Mouse (Mus musculus) urinary bladder, postnatal 4 days (tissue): ENCODE measurements at regions not wholly inside any gene's neighbourhood (a gene's known extent, or its start where the extent isn't known, plus 50 kb on each side); places are given as distances from the start of the nearest gene placed in this dataset.
"Not testable (repeated sequence)": the region's sequence is repeated elsewhere in the genome, so short reads cannot be mapped to it uniquely, and the experiment has no call there.

Experiments
- DNase-seq, 2 experiments: peaks; one replicate each; pipeline ENCODE4 v3.0.0; 2021 to 2022; ENCODE audit warnings: low spot score in 2 of 2

DNA sequence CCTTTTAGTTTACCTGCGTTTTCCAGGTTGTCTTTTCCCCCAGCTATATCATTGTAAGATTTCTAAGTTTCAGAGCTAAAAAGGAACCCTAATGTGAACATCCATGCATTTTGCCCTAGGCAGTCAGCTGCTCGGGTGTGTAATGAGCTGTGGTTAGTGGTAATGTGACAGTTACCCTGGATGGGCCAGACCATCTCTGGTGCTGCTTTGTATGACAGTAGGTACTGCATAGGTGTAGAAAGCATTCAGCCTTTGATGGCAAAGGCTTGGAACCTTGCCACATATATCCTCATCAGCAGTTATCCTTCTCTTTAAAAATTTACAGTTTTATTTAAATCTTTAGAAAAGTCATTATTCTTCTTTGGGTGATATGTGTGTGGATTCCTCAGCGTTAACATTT lies 222.5 kb downstream of the Dact1 start:
- DNase-seq, result no peak

DNA sequence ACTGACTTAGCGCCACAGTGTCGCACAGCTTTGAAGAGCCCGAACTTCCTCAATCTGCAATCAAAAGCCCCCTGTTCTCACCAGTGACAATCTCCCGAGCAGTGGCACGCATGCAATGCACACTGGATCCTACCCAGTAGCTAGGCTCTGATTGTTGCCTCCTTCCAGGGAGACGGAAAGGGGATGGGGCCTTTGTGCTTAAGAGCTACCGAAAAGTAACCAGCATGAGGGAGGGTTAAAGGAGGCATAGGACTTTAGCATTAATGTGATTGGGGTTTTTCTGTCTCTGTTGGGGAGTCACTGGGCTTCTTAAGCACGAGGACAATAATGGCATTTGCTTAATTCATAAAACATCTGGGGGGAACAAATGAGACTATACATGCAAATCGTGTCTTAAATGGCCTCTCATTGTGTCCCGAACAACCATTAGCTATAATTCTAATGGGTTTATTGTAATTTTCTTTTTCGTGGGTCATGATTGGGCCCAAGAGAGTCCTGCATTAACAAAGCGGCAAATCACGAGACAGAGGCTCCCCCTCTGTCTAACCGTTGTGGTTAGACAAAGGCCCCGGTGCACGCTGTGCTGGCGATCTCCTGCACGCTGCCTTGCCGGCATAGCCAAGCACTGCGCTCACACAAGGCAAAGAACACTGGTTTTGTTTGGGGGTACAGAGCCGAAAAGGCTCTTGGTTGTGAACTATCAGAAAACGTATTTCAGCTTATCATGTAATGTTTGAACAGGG lies 223.2 kb downstream of the Dact1 start:
- no peak for DNase-seq

DNA sequence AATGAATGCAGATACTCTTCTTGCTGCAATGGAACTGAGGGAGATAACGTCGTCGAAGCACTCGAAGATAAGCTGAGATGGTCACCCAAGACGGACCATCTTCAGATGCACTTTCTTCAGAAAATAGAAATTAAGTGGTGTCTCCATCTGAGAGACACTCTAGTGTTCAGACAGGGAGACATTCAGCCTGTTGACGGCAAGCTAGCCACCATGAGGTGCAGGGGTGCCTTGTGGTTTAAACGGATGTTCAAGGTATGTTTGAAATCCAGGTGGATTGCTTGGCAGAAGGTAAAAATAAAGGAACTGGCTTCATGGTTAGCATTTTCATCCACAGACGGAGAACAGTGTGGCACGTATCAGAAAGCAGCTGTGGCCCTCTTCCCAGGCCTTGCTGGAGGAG lies 224.0 kb downstream of the Dact1 start:
- no peak for DNase-seq

DNA sequence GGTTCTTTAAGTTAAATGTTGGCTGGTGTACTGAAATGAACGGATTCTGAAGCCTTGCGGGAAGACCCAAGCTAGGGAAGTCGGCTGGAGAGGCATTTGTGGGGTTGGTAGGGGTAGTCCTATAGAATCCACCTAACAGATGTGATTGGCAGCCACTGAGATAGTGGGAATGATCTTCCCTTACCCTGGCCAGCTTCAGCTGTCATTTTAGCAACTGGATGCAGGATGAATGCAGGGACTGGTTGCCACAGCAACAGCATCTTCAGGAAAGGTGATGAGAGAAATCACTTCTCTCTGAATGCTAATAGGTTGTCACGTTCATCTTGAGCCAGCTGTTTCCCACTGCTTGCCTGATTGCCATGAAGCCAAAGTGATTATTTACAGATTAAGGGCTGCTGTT lies 224.5 kb downstream of the Dact1 start:
- DNase-seq, result no peak

DNA sequence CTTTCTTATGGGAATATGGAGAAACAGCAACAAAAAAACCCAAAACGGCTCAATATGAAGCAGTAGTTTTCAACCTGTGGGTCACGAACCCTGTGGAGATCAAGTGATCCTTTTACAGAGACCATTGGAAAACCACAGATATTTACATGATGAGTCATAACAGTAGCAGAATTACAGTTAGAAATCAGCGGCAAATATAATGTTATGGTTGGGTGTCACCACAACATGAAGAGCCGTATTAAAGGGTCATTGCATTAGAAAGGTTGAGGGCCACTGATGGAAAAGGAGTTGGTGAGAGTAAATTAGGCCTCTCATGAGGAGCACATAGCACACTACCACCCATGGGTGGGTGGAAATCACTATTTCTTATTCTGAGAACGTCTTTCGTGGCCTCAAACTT lies 225.6 kb downstream of the Dact1 start:
- no peak for DNase-seq

DNA sequence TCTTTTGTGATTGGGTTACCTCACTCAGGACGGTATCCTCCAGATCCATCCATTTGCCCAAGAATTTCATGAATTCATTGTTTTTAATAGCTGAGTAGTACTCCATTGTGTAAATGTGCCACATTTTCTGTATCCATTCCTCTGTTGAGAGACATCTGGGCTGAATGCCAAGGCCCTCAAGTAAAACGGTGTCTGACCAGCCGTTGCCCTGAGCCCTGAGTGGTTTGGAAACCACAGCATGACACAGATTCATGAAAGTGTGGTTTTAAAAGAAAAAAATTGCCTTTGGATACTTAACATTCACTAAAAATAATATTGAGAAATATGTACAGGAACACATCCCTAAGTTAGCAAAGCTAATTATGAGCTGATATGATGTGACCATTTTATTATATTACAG lies 226.1 kb downstream of the Dact1 start:
- not testable (repeated sequence) for DNase-seq

DNA sequence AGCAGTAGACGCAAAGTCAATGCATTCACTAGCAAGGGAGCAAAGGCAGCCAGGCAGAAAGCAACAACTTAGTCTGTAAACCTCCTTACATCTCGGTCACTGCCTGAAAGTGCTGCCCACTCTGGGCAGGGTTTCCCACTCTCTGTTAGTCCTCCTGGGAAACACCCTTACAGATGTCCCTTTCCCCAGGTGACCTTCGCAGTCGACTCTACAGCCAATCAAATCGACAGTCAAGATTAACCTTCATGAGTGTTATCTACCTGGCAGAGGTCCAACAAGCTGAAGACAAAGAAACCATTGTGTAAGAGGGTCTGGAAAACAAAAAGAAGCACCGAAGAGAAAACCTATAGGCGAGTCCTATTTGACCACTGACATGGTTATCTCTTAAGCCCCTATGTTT lies 229.0 kb downstream of the Dact1 start:
- no peak for DNase-seq

DNA sequence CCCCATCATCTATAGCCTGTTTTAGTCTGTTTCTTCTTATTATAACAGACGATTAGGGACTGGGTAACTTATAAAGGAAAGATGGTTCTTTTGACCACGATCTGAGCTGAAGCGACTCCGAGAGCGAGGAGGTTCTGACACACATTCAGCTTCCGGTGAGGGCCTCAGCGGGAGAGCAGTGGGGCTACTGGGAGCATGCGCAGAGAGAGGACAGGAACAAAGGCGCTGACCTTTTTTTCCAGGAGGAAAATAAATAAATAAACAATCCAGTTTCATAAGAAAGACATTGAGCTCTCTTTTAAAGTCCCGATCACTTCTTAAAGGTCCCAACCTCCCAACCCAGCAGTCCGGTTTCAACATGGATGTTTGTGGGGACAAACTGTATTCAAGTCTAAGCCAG lies 230.6 kb downstream of the Dact1 start:
- DNase-seq, result no peak

DNA sequence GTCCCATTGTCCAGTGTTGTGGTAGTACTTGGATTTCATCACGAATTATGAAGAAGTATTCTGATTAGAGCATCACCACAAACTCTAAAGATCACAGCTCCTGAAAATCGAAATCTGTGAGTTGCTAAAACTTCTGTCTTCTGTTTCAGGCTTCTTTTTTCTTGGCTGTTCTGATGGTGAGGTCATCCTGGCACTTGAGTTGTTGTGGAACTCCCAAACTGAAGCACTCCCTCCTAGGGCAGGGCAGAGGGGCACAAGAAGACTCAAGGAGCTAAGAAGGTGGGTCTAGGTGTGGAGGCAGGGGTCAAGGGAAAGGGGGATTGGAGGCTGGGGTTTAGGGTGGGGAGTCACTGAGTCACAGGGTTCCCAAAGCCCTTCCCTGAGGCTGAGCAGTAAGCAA lies 232.3 kb downstream of the Dact1 start:
- no peak for DNase-seq

DNA sequence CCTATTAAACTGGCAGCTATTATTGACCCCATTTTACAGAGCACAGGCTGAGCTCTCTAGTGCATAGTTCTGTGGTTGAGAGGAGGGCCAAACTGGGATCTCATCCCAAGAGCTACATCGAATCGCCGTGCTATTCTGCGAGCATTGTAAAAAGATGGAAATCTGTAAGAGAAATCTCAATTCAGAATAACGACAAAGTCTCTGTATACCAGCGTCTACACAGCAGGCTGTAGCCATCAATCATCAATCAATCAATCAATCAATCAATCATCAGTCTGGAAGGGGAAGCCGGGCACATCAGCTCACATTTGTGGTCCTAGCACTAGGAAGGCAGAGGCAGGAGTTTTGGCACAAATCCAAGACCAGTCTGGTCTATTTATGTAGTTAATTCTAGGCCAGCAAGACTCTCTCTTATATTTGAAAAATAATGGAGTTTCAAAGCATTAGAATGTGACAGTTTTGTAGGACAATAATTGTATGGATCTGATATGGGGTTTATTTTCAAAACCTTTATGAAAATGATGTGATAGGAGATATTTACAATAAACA lies 234.0 kb downstream of the Dact1 start:
- no peak for DNase-seq

DNA sequence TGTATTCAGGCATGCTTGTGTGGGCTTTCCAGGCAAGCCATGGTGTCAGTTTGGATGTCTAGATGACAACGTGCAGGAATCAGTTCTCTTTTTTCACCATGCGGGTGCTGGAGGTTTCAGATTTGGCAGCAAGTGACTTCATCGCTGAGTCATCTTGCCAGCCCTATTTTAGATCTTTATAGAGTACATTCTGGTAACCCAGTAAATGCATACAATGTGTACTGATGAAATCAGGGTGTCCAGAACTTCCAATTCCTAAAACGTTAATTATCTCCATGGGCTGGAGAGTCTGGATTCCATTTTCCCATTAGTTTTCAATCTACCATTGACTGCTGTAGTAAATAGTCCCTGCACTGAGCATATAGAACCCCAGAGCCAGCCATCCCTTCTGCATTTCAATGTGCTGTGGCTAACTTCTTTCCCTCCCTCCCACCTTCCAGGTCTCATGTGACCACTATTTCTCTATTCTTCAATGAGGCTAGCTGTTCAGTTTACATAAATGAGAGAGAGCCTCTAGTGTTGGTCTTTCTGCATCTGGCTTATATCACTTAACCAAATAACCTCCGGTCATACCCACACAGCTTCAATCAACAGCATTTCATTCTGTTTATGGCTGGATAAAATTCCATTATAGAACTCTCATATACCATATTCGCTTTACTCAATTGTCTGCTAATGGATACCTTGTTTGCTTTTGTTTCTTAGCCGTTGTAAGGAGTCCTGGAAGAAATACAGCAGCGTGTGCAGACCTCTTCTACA lies 234.9 kb downstream of the Dact1 start:
- DNase-seq, result no peak

DNA sequence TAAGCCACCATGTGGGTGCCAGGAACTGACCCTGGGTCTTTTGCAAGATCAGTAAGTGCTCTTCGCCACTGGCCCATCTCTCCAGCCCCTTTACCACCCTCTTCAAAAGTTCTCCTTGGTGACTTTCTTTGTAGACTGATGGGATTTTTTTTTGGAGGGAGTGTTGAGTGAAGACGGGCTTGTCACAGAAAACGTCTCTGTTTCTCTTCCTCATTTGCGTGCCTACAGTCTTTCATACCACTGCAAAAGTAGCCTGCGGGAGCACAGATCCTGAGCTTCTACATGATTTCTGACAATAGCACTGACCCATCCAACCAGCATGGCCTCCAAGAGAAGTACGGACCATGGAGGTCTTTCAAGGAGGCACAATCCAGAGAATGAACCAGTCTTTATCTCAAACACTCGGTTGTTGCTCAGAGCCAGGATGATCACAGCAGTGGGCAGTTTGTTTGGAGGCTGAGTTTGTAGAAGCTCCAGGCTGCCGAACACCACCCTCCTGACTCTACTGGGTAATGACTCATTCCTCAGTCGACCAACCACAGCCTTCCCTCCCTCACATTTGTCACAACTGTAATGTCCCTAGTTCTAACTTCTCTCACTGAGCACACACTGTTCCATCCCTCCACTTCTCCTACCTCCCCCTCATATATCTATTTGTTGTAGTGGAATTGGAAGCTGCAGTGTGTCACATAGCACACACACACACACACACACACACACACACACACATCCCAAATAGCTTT lies 237.0 kb downstream of the Dact1 start:
- no peak for DNase-seq

DNA sequence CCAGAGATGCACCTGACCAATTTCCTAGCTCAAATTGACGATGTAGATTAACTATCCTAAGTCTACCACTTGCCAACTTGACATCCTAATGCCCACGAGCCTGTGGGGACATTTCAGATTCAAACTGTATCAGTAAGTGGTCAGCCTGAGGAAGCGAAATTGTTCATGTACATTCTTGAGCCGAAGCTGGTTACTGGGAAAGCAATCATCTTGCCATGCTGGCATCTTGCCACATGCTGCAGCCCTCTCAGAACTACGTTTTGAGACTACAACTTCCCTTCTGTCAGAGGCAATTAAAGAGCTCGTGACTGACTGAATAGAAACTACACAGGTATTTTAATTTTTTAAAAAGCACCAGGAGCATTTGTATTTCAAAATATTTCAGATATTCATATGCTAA lies 239.7 kb downstream of the Dact1 start:
- no peak for DNase-seq

DNA sequence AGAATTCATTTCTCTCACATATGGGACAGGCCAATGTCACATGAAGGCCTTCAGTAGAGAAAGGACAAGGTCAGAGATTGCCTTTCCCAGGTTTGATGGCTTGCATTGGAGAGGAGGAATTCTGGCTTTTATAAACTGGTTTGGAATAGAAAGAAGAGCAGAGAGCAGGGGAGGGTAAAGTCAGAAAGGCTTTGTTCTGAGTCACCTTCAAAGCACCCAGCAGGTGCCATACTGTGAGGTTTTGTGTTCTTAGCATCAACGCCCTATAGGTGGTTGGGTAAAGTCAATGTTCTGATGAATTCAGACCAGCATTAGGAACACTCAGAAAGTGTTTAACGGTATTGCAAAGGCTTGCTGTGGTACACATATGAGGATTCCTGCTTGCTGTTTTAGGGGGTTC lies 244.5 kb downstream of the Dact1 start:
- DNase-seq, result no peak

DNA sequence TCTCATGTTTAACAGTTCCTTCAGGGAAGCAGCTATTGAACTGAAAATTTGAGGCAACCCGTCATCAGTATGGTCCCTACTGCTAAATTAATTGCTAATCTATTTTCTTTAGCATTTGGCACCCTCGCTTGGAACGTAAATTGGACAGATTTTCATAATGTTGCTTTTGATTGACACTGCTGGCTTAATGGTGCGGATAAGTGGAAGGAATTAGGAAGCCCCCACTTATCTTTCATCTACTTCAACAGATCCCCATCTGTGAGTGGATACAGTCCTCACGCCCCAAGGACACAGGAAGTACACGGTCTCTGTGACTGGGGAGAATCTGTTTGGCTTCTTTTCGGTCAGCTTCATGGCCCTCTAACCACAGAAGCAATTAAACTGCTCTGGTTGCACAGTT lies 251.6 kb downstream of the Dact1 start:
- DNase-seq, result no peak

DNA sequence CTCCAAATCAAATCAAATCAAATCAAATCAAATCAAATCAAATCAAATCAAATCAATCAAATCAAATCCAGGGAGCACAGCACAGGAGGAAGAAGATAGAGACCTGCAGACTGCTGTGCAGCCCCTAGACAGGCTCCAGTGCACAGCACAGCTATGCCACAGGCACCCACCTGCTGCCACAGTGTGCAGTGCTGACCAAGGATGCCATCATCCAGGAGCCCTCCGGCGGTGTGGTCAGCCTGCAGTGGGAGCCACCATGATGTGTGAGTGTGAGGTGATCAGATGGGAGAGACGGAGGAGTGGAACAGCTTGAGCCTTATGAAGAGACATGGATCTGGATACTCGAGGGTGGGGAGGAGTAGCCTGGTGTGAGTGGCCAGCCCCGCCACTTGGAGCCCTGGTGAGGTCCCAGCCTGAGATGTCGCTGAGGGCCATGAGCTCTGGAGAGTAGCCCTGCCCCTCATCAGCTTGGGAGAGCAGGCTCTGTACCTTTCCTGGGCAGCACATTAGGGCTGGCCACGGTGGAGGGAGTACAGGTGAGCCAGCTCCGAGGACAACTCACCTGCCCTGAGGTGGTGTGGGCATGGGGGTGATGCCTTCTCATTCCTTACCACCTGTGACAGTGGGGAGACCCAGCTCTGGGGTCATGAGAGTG lies 252.4 kb downstream of the Dact1 start:
- no peak for DNase-seq

DNA sequence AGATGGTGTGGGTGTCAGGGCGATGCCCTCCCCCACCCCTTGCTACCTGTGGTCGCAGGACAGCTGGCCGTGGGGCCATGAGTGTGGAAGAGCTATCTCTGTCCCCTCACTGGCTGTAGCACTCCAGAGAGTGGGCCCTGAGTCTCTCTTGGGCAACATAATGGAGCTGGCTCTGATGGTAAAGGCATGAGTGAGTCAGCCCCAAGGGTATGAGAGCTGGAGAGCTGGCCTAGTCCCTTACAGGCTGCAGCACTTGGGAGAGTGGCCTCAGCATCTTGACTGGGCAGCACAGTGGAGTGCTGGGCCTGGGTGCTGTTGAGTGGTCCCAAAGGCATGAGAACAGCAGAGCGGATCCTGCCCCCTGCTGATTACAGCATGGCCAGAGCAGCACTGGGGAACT lies 253.5 kb downstream of the Dact1 start:
- DNase-seq, result no peak

DNA sequence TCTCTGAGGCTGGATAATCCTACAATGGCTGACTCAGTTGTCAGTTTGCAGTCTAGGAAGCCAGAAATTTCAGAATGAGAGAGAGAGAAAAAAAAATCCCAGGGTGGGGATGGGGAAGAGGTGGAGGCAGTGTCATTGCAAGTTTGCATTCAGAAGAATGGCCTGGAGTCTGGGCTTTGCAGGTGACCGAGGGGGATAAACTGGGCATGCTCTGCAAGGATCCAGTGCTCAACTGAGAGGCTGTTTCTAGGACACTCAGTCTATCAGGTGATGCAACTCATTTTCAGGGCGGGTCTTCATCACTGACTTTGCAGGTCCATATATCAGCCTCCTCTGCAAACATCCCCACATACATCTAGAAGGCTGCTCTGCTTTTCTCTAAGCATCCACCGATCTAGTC lies 256.7 kb downstream of the Dact1 start:
- no peak for DNase-seq

DNA sequence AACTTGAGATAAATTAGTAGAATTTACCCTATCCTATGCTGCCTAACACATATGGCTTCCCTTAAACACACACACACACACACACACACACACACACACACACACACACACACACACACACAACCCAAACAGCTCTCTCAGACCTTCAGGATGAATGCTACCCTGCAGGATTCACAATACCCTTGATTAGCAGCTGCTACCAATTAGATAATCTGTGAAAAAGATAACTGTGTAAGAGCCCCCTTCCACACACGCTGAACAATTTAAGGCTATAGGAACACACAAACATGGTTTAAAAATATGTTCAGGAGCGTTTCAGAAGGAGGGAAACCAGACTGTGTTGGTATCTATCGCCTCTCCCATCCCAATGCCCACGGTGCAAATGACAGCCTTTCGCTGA lies 258.6 kb downstream of the Dact1 start:
- DNase-seq, result no peak

DNA sequence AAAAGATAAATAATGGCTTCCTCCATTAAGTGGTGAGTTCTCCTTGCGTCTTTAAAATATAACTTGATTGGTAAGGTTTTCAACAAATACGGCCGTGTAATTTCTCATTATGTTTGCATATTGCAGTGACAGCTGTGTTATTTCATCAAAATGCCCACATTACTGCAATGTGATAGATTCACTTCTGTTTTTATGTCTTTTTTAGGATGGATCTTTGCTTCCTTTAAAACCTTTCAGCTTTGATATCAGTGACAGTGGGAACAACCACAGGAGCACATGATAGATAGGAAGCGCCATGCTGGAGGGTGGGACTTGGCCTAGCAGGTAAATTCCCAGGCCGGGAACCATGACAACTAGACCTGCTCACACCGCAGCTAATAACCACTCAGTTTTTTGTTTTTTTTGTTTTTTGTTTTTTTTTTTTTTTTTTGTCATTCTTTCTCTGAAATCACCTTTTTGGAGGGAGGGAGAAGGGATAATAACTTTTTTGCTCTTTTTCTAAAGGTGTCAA lies 259.3 kb downstream of the Dact1 start:
- DNase-seq, result no peak

DNA sequence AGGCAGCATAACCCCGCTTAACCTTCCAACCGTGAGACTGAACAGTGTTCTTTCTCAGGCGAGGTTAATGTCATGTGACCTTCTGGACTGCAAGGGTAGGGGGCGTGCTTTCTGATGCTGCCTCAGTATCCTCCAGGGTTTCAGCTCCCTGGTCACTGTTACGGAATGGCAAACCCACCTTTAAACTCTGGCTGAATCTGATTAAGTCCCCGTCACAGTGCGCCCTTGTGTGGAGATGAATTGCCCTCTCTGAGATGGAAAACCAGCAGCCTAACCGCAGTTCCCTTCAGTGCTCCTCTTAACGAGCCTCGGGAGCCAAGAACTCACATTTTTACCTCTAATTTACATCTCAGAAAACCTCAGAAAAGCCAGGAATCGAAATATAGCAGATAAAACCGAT lies 260.0 kb downstream of the Dact1 start:
- DNase-seq, result no peak

DNA sequence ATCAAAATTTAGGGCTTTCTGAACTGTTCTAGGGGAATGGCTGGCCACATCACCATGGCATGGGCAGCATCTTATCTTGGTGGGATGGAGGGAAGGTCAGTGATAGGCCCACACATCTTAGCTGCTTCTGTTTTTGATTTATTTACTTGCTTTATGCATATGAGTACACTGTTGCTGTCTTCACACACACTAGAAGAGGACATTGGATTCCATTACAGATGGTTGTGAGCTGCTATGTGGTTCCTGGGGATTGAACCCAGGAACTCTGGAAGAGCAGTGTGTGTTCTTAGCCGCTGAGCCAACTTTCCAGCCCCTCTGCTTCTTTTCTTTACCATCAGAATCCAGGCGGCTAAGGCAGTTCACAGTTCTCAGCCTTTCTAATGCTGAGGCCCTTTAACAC lies 260.4 kb downstream of the Dact1 start:
- DNase-seq, result no peak
